Mouse (Mus musculus) inflammation-experienced regulatory T-cells, adult 6 months (primary cell): ENCODE measurements around the gene Acot10. TPM values are rescaled to one million over a fixed set of nuclear protein-coding genes. Genes with fewer than 3 reads are reported as not detected.
"Not testable (repeated sequence)": the region's sequence is repeated elsewhere in the genome, so short reads cannot be mapped to it uniquely, and the experiment has no call there.

Source experiments
- ATAC-seq: one replicate; pipeline ENCODE4 v1.8.0; 2017
- polyA plus RNA-seq, 3 experiments: library from polyadenylated mRNA; unstranded; fragments of 100-300 nt; shearing (Covaris generic); gene quantifications; one replicate each; pipeline ENCODE4 v1.2.1; 2017

The Acot10 gene
- polyA plus RNA-seq, result under 1 TPM in 1 of 3 experiments, not detected in 2; 0.41 TPM

DNA sequence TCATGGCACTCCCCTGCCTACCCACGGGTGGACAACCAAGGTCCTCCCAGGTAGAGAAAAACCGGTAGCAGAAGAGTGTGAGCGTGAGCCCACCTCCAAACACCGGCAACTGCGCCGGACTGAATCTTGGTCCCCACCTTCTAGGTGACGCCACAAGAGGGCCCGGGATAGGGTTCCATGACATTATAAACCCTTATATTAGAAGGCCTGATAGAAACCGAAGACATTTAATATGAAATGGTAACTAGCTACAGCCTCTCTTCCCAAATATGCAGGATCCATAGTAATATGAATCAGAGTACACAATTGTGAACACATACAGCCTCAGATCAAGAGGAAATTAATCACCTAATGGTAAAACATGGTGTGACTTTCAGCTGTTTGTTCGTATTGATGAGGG, at the start of gene Acot10:
Gene Acot10 (minus strand): TSS at position 101 of the 400 bp plus-strand sequence.
- no peak for ATAC-seq

DNA sequence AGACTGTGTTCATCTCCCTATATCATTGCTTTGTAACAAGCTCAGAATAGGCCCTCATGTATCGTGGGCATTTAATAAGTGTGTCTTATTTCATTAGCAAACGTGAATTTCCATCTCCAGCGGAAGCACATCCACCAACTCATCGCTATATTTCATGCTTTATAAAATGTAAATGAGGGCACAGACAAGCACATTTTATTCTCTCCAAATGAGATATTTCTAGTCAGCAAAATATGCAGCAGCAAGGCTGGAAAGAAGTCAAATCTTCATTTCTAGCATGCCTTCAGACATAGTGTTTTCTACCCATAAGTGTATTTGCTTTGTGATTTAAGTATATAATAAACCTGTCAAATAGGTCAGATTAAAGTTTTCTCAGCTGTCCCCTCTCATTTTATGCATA, 45.3 kb upstream of the Acot10 start:
- ATAC-seq, result no peak

DNA sequence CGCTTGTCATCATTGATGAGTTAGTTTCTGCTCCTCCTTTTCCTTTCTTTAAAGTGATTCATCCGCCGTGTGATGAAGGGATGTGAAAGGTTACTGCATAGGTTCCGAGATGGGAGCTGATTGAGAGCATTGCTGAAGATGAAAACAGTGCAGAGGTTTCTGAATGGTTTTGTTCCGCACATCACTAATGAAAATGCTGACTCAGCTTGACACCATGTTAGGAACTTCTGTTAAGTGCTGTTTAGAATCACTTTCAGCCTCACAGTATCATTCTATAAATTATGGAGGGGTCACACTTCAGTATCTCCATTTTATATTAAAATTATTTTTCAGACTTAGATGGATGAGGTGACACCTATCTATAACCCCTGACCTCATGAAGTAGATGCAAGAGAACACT, 29.7 kb upstream of the Acot10 start:
- no peak for ATAC-seq

DNA sequence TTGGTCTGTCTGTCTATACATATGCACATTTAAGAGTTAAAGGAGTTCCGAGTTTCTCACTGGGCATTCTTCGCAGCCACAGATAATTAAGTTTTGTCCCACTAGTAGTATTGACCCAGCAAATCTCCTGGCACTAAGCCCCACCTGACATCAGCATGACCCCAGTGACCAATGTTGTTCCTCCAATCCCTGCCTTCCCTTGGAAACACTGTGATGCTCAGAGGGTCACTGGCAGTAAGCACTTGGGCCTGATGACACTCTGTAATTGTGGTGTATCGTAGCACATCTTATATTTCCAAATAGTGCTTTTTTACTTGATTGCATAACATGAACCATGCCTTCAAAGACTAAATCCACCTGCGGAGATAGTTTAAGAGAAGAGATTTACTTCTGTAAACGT, 17.6 kb upstream of the Acot10 start:
- no peak for ATAC-seq

DNA sequence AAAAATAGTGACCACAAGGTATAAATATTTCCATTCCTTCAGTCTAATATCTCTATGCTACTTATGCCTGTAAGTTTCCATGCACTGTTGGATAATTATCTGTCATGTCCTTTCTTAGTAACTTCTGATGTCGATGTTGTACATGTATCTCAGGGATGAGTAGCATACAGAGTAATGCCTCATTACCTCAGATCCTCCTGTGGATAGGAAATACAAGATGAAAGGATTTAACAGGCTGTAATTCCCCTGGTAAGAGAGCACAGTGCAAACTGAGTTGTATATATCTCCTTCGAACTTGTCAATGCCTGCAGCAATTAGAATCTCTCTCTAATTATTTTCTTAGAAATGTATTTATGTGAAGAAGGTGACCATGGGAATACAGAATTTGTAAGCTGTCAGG, 16.2 kb upstream of the Acot10 start:
- no peak for ATAC-seq

DNA sequence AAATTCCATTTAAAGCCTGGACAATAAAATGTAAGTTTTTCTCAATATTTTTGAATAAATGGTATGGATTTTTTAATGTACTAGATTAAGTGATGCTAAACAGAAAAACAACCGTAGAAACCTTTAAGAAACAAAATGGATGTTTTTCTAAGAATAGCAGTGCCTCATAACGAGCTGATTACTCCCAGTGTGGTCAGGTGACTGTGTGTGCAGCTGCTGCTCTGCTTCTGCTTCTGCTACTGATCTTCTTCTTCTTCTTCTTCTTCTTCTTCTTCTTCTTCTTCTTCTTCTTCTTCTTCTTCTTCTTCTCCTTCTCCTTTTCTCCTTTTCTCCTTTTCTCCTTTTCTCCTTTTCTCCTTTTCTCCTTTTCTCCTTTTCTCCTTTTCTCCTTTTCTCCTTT, 3.0 kb upstream of the Acot10 start:
- ATAC-seq, result not testable (repeated sequence)

DNA sequence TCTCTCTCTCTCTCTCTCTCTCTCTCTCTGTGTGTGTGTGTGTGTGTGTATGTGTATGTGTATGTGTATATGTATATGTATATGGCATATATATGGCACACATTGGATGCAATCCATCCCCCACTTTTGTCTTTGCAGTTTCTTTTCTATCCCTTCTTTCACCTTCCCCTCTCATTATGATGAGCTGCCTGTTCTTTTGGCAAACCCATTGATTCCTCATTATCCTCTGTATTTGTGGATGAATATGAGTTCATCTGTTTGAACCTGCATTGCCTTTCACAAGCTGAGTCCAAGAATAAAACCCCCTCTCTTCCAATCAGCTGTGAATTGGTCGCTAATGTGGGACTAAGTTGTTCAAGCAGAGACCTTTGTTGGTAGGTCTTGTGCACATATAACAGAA, 1.4 kb upstream of the Acot10 start:
- ATAC-seq, result no peak

DNA sequence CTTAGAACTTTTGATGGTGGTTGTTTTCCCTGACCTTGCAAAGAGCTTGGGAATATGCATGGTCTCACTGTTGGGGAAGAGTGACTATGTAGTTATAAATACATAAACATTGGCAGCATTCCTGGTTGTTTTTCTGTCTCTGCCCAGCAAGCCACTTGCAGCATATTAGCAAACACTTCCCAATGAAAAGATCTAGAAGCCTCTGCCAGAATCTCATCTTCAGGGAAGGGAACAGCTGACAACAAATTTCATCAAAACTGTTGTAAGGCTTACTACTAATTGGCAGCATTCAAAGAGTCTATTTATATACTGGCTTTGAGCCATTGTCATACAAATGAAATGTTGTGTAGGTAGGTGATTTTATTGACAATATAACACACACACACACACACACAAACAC, 800 bp upstream of the Acot10 start:
- ATAC-seq, result no peak

DNA sequence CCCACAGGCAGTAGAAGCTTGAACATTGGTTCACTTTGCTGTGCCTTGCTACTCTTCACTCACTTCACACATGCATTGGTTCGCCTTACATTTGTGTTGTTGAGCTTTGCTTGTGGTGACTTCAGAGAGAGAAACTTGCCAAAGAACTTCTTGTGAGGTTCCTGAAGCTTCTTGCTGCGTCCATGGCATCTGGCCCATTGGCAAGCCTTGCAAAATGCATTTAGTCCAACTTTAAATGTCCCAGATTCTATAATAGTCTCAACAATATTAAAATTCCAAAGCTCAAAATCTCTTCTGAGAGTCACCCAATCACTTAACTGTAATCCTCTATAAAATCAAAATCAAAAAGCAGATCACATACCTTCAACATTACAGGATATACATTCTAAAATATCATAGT, 6.3 kb downstream of the Acot10 start:
- no peak for ATAC-seq

DNA sequence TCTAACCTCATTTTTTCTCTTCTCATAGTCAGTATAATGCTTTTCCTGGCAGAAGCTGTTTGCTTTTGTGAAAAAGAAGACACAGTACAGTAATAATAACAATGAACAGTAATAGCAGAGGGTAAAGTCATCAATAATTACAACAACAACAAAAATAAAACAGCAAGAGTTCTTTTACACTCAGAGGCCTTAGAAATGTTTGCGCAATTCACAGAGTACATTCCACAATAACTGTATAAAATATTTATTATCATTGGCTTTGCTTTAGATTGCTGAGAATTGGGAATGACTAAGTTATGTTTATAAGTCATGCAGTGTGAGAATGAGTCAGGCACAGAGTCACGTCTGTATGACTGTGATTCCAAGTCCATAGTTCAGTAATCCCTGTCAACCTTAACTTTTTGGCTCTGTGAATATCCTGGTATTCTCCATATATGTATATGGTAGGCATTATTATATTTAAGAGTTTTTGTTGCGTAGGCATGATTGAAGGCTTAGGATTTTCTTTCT, 23.6 kb downstream of the Acot10 start:
- no peak for ATAC-seq

DNA sequence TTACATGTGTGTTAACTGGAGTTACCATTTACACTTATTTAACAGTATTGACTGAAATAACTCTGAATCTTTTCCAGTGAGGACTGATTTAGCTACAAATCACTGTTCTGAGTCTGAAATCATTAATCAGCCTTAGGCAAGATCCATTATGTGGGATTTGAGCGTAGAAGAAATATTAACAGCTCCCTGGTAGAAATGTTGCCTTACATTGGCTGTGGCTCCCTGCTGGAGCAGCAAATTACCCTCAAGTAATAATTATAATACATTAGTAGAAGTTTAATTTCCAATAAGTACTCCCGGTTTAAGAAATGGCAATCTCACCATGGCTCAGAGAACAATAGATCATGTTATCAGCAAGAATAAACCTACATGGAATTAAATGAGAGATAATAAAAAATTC, 27.4 kb downstream of the Acot10 start:
- ATAC-seq, result no peak

DNA sequence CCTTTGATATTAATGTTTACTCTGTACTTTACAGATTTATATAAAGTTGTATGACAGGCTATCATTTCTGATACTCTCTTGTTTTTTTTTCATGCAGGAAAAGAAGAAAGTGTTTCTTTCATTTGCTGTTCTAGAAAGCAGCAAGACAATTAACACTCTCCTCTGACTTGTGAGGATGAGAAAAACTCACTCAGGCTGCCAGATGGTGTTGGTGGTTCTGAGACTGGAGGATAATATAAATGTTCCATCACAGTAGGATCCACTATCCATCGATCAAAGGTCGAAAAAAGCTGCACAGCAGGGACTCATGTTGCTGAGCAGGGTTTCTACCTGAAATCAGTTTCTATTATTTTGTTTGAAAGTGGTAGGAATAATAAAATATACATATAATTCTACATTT, 32.0 kb downstream of the Acot10 start:
- ATAC-seq, result no peak

Other genes with a start within 250 kb of the Acot10 start
- gene Cdh12, start 217.5 kb downstream of the Acot10 start, polyA plus RNA-seq, result not detected